24 mouse cellular contexts compared by ENCODE assay signal in the genomic region with DNA sequence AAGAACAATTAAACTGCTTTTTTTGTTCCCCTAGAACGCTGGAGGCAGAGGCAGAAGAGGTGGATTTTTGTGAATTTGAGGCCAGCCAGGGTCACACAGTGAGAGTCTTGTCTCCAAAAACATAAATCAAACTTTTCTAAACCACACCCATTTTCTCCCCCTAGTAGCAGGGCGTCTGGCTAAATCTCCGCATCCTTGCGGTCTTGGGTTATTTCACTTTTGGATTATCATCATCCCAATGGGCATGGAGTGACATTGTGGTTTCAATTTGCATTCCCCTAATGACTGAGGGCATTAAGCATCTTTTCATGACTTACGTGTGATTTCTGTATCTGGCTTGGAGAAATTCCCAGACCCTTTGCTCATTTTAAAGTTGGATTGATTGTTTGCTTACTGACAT.
"Had no signal": no experiment of that assay in that cellular context is flagged by ENCODE, and none has a peak within 500 bp of the region (broad histone marks: within the 10 kb centered on the region; RNA-seq: fewer than 3 reads in every experiment).

No protein-coding gene starts in this region.

- H3K9ac ChIP-seq: kidney, embryonic 15.5 days; limb, embryonic 12.5 days; limb, embryonic 15.5 days; liver, embryonic 14.5 days; liver, postnatal 0 days; lung, embryonic 15.5 days; midbrain, embryonic 13.5 days; neural tube, embryonic 13.5 days had no signal

- H3K4me1 ChIP-seq: kidney, embryonic 15.5 days; limb, embryonic 12.5 days; limb, embryonic 15.5 days; lung, embryonic 15.5 days; midbrain, embryonic 10.5 days; midbrain, embryonic 13.5 days; neural tube, embryonic 13.5 days had no signal

- DNase-seq: kidney, adult 8-10 months; kidney, postnatal 10 days; kidney, postnatal 4 days; left cerebral cortex, postnatal 4 days; liver, postnatal 0 days; lung, postnatal 10 days; lung, postnatal 36 days; retina, postnatal 1 day; thymus, adult 2 months; thymus, postnatal 14 days; thymus, postnatal 4 days had no signal

- ATAC-seq: liver, postnatal 0 days; midbrain, embryonic 13.5 days; midbrain, embryonic 16.5 days had no signal

- H3K4me2 ChIP-seq: kidney, embryonic 15.5 days; limb, embryonic 12.5 days; limb, embryonic 15.5 days; liver, embryonic 11.5 days; lung, embryonic 15.5 days; midbrain, embryonic 13.5 days; neural tube, embryonic 13.5 days had no signal

- H3K9me3 ChIP-seq: kidney, embryonic 15.5 days; limb, embryonic 12.5 days; limb, embryonic 15.5 days; lung, embryonic 15.5 days; megakaryocyte, embryonic 14.5 days; midbrain, embryonic 10.5 days; midbrain, embryonic 13.5 days; neural tube, embryonic 13.5 days had no signal

- H3K4me3 ChIP-seq: kidney, embryonic 15.5 days; limb, embryonic 12.5 days; limb, embryonic 15.5 days; lung, embryonic 15.5 days; megakaryocyte, embryonic 14.5 days; midbrain, embryonic 10.5 days; midbrain, embryonic 13.5 days; myocyte; neural tube, embryonic 13.5 days had no signal

- H3K27me3 ChIP-seq: kidney, embryonic 15.5 days; limb, embryonic 12.5 days; limb, embryonic 15.5 days; lung, embryonic 15.5 days; megakaryocyte, embryonic 14.5 days; midbrain, embryonic 13.5 days; neural tube, embryonic 13.5 days had no signal

- H3K27ac ChIP-seq: kidney, embryonic 15.5 days; limb, embryonic 12.5 days; limb, embryonic 15.5 days; liver, embryonic 14.5 days; lung, embryonic 15.5 days; midbrain, embryonic 10.5 days; midbrain, embryonic 13.5 days; neural tube, embryonic 13.5 days; stomach, postnatal 0 days had no signal
